Mouse (Mus musculus): ENCODE results near the gene Itgb2. TPM values are rescaled to one million over a fixed set of nuclear protein-coding genes. Genes with fewer than 3 reads are reported as not detected.
A peak's percentile ranks its signal among the peaks of the same experiment; 100 is the strongest.

Itgb2 gene
- polyA plus RNA-seq, 1 experiment from 2014 or later: 20.6 TPM

GRCm38 (mm10) chr10:77522746-77523145, 7.3 kb upstream of the Itgb2 start:
- Histone ChIP-seq H3K4me1 (ENCODE audit: control insufficient read depth, low read depth, low read length) (no peaks in the 10 kb centered on the region), H3K9me3 (replicated peaks; ENCODE audit: control insufficient read depth, low read length) (no peaks in the 10 kb centered on the region), H3K27ac (ENCODE audit: low read length) (peak overlapping the region; percentile 53), H3K4me2 (ENCODE audit: low read depth, low read length) (peak overlapping the region; percentile 44), H3K36me3 (ENCODE audit: control insufficient read depth, insufficient read depth) (no peaks in the 10 kb centered on the region), H3K4me3 (ENCODE audit: low read depth, low read length) (no peak overlapping the region; the same call in 1 of the 2 replicates), H3K9ac (ENCODE audit: low read depth, low read length) (no peak overlapping the region), H3K27me3 (ENCODE audit: control insufficient read depth, insufficient read depth, low read depth, low read length) (peaks cover 3% of the 10 kb centered on the region)
- no peak for ATAC-seq (ENCODE audit: low read depth)
- WGBS (ENCODE audit: insufficient replicate concordance): 45% methylated on average over 12 of the region's 12 CpGs

- no peaks in the 10 kb centered on the region for H3K9me3 ChIP-seq (replicated peaks; ENCODE audit: control insufficient read depth, low read length)
- WGBS (ENCODE audit: insufficient replicate concordance): 29% methylated on average over 7 of the region's 7 CpGs
- no peaks in the 10 kb centered on the region for H3K4me1 ChIP-seq (ENCODE audit: control insufficient read depth, low read depth, low read length)
- H3K36me3 ChIP-seq (ENCODE audit: control insufficient read depth, insufficient read depth): no peaks in the 10 kb centered on the region
- no peak overlapping the region for H3K4me3 ChIP-seq (ENCODE audit: low read depth, low read length)
- ATAC-seq (ENCODE audit: low read depth): no peak
- H3K27ac ChIP-seq (ENCODE audit: low read length): no peak overlapping the region
- no peak overlapping the region for H3K4me2 ChIP-seq (ENCODE audit: low read depth, low read length)
- H3K27me3 ChIP-seq (ENCODE audit: control insufficient read depth, insufficient read depth, low read depth, low read length): peaks cover 3% of the 10 kb centered on the region
- no peak overlapping the region for H3K9ac ChIP-seq (ENCODE audit: low read depth, low read length)
These were observed 6.7 kb upstream of the Itgb2 start for GRCm38 (mm10) chr10:77523321-77523720.

GRCm38 (mm10) chr10:77526488-77526887, 3.6 kb upstream of the Itgb2 start:
- Histone ChIP-seq H3K4me3 (ENCODE audit: low read depth, low read length) (no peak overlapping the region), H3K27me3 (ENCODE audit: control insufficient read depth, insufficient read depth, low read depth, low read length) (peaks cover 3% of the 10 kb centered on the region), H3K4me1 (ENCODE audit: control insufficient read depth, low read depth, low read length) (peaks cover 9% of the 10 kb centered on the region), H3K4me2 (ENCODE audit: low read depth, low read length) (no peak overlapping the region), H3K27ac (ENCODE audit: low read length) (no peak overlapping the region), H3K9me3 (replicated peaks; ENCODE audit: control insufficient read depth, low read length) (no peaks in the 10 kb centered on the region), H3K9ac (ENCODE audit: low read depth, low read length) (no peak overlapping the region), H3K36me3 (ENCODE audit: control insufficient read depth, insufficient read depth) (no peaks in the 10 kb centered on the region)
- 64% methylated on average over 2 of the region's 2 CpGs for WGBS (ENCODE audit: insufficient replicate concordance)
- ATAC-seq (ENCODE audit: low read depth): no peak

DNA sequence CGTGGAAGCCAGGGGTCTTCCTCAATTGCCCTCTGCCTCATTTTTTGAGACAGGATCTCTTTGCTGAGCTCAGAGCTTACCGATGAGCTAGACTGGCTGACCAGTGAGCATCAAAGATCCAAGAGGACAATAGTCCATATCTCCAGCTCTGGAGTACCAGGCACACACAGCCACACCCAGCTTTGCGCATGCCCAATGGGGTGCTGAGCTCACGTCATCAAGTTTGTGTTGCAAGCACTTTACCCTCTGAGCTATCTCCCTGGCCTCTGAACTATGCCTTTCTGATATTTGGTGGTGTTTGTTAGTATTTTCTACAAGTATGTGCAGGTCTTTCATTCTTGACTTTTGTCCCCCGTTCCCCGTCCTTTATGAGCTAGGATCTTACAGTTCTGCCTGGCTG, 1.4 kb upstream of the Itgb2 start:
- no peak overlapping the region for H3K4me3 ChIP-seq (ENCODE audit: low read depth, low read length)
- H3K4me2 ChIP-seq (ENCODE audit: low read depth, low read length): no peak overlapping the region
- H3K9ac ChIP-seq (ENCODE audit: low read depth, low read length): no peak overlapping the region
- H3K9me3 ChIP-seq (replicated peaks; ENCODE audit: control insufficient read depth, low read length): no peaks in the 10 kb centered on the region
- H3K36me3 ChIP-seq (ENCODE audit: control insufficient read depth, insufficient read depth): no peaks in the 10 kb centered on the region
- peaks cover 10% of the 10 kb centered on the region for H3K4me1 ChIP-seq (ENCODE audit: control insufficient read depth, low read depth, low read length)
- H3K27ac ChIP-seq (ENCODE audit: low read length): no peak overlapping the region
- peak; percentile 75 for ATAC-seq (ENCODE audit: low read depth)
- 53% methylated on average over 6 of the region's 6 CpGs for WGBS (ENCODE audit: insufficient replicate concordance)
- no peaks in the 10 kb centered on the region for H3K27me3 ChIP-seq (ENCODE audit: control insufficient read depth, insufficient read depth, low read depth, low read length)

DNA sequence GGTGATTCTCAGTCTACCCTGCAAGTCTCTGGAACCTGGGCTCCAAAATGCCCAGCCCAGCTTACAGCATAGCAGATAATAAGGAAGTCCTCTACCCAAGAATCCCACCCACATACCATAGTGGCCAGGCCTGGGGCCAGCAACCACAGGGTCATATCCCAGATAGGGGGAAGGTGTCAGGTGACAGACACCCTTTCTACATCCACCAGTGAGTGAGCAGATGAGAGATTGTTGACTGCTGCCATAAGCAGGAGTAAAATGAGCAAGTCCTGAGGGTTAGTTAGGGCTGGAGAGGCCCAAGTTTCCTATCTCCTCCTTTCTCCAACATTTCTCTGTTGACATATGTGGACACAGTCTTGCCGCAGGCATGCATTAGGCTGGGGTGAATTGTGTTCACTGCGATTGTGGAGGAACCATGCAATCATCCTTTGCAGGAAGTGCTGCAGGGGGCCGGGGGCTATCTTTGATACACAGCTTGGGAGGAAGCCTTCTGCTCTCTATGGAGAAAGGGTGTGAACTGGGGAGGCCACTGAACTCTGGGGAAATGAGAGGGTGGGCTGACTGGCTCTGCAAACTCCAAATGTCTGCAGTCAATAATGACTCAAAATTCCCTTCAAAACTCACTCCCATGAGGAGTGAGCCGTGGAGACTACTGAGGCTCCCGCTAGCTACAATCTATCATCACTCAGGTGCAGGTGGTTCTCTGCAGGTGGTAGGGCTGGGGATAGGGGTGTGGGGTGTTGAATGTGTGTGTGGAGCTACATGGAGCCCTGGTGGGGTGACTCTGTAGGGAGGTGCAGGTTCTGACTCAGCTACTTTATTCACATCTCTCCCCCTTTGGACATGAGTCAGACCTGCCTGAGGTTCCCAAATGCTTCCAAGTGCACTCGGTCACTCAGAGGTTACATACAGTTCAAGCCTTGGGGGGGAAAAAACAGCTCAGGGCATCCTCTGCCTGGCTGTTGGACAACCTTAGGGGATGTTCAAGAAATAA, 1.3 kb downstream of the Itgb2 start:
- Histone ChIP-seq H3K9me3 (replicated peaks; ENCODE audit: control insufficient read depth, low read length) (no peaks in the 10 kb centered on the region), H3K27me3 (ENCODE audit: control insufficient read depth, insufficient read depth, low read depth, low read length) (no peaks in the 10 kb centered on the region), H3K4me3 (ENCODE audit: low read depth, low read length) (peak overlapping the region; percentile 42), H3K9ac (ENCODE audit: low read depth, low read length) (no peak overlapping the region), H3K4me1 (ENCODE audit: control insufficient read depth, low read depth, low read length) (peaks cover 10% of the 10 kb centered on the region), H3K4me2 (ENCODE audit: low read depth, low read length) (peak overlapping the region; percentile 12; the same call in 1 of the 2 replicates), H3K27ac (ENCODE audit: low read length) (peak overlapping the region; percentile 62), H3K36me3 (ENCODE audit: control insufficient read depth, insufficient read depth) (no peaks in the 10 kb centered on the region)
- ATAC-seq (ENCODE audit: low read depth): no peak
- WGBS (ENCODE audit: insufficient replicate concordance): 31% methylated on average over 6 of the region's 6 CpGs

DNA sequence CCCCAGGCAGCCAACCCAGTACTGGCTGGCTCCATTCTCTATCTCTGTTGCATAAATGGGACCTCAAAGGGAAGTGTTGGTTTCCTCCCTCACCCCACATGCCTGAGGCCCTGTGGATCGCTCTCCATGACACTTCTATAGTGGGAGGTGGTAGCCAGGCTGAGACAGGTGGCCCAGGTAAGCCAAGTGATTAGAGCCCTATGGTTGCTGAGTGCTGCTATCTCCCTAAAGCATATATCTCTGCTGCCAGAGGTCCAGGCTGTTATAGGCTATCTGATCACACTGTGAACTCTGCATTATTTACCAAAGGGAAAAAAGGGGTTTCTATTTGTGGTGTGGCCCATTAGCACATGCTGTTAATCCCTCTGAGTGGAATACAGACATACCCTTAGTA, 2.0 kb downstream of the Itgb2 start:
- H3K27me3 ChIP-seq (ENCODE audit: control insufficient read depth, insufficient read depth, low read depth, low read length): no peaks in the 10 kb centered on the region
- no peak overlapping the region for H3K27ac ChIP-seq (ENCODE audit: low read length)
- H3K4me1 ChIP-seq (ENCODE audit: control insufficient read depth, low read depth, low read length): peaks cover 10% of the 10 kb centered on the region
- no peak overlapping the region for H3K4me2 ChIP-seq (ENCODE audit: low read depth, low read length)
- ATAC-seq (ENCODE audit: low read depth): no peak
- no peaks in the 10 kb centered on the region for H3K36me3 ChIP-seq (ENCODE audit: control insufficient read depth, insufficient read depth)
- WGBS (ENCODE audit: insufficient replicate concordance): 19% methylated on average over 1 of the region's 1 CpGs
- H3K9me3 ChIP-seq (replicated peaks; ENCODE audit: control insufficient read depth, low read length): no peaks in the 10 kb centered on the region
- no peak overlapping the region; the same call in 1 of the 2 replicates for H3K4me3 ChIP-seq (ENCODE audit: low read depth, low read length)
- no peak overlapping the region for H3K9ac ChIP-seq (ENCODE audit: low read depth, low read length)

GRCm38 (mm10) chr10:77536727-77537126, 6.7 kb downstream of the Itgb2 start:
- H3K36me3 ChIP-seq (ENCODE audit: control insufficient read depth, insufficient read depth): no peaks in the 10 kb centered on the region
- H3K4me1 ChIP-seq (ENCODE audit: control insufficient read depth, low read depth, low read length): no peaks in the 10 kb centered on the region; the same call in 1 of the 2 replicates
- no peak overlapping the region for H3K4me3 ChIP-seq (ENCODE audit: low read depth, low read length)
- no peak overlapping the region for H3K4me2 ChIP-seq (ENCODE audit: low read depth, low read length)
- peak overlapping the region; percentile 32; the same call in 1 of the 2 replicates for H3K27ac ChIP-seq (ENCODE audit: low read length)
- H3K9ac ChIP-seq (ENCODE audit: low read depth, low read length): no peak overlapping the region
- WGBS (ENCODE audit: insufficient replicate concordance): 25% methylated on average over 8 of the region's 8 CpGs
- ATAC-seq (ENCODE audit: low read depth): no peak
- no peaks in the 10 kb centered on the region for H3K9me3 ChIP-seq (replicated peaks; ENCODE audit: control insufficient read depth, low read length)
- no peaks in the 10 kb centered on the region for H3K27me3 ChIP-seq (ENCODE audit: control insufficient read depth, insufficient read depth, low read depth, low read length)

GRCm38 (mm10) chr10:77537215-77538209, 7.5 kb downstream of the Itgb2 start:
- peak overlapping the region; percentile 7; the same call in 1 of the 2 replicates for H3K27ac ChIP-seq (ENCODE audit: low read length)
- no peak for ATAC-seq (ENCODE audit: low read depth)
- no peak overlapping the region for H3K4me3 ChIP-seq (ENCODE audit: low read depth, low read length)
- H3K9ac ChIP-seq (ENCODE audit: low read depth, low read length): no peak overlapping the region
- no peaks in the 10 kb centered on the region for H3K9me3 ChIP-seq (replicated peaks; ENCODE audit: control insufficient read depth, low read length)
- no peaks in the 10 kb centered on the region for H3K36me3 ChIP-seq (ENCODE audit: control insufficient read depth, insufficient read depth)
- H3K4me1 ChIP-seq (ENCODE audit: control insufficient read depth, low read depth, low read length): no peaks in the 10 kb centered on the region; the same call in 1 of the 2 replicates
- 50% methylated on average over 11 of the region's 11 CpGs for WGBS (ENCODE audit: insufficient replicate concordance)
- H3K27me3 ChIP-seq (ENCODE audit: control insufficient read depth, insufficient read depth, low read depth, low read length): no peaks in the 10 kb centered on the region
- H3K4me2 ChIP-seq (ENCODE audit: low read depth, low read length): no peak overlapping the region

Measured in liver, embryonic 16.5 days (tissue).